Mouse (Mus musculus) megakaryocyte, embryonic 14.5 days (primary cell): ENCODE results near the gene Meaf6.

Experiments
- FLI1 ChIP-seq: IDR thresholded peaks from 2 replicates; pipeline ENCODE4 v1.6.1; 2012; ENCODE audit warnings: low read length, inconsistent platforms, mixed read lengths
- GATA1 ChIP-seq: IDR thresholded peaks from 3 replicates; pipeline ENCODE4 v1.6.1; 2012; ENCODE audit warnings: mixed read lengths, low read length, inconsistent platforms, borderline replicate concordance

DNA sequence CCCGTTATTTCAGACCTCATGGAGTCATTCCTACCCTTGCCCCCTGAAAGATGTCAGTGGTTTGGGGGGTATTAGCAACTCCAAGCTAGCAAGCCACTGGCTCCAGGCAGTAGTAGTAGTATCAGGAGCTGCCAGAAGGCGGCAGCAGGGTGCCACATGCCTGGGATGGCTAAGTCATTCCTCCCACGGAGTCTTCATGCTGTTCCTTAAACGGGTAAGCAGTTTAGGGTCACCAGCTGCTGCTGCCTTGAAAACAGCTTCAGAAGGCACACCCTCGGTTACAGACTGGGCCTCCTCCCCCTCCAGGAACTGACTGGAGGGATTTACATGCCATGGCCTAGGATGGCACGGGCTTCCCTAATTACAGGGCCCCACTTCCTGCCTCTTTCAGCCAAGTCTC, 29.7 kb downstream of the Meaf6 start:
- TF ChIP-seq GATA1 (no peak), FLI1 (no peak)
